Mouse (Mus musculus): ENCODE data around the gene Top1. TPM values are rescaled to one million over a fixed set of nuclear protein-coding genes. Genes with fewer than 3 reads are reported as not detected.

Top1 gene
- total RNA-seq, 2 experiments from 2014 or later: 75.2 to 78.7 TPM

- DNase-seq (ENCODE audit: low spot score in 2 of 2): no peak
Measured at GRCm38 (mm10) chr2:160771325-160772276, 125.9 kb downstream of the Top1 start.

Small RNA genes lying within 50 kb of the gene (microRNA-seq; reads per million reads assigned to microRNA genes)
- 0 reads per million in 2 experiments for gene Gm23968

Other genes with a start within 250 kb of the Top1 start
- gene Plcg1, start 85.4 kb downstream of the Top1 start, total RNA-seq (2021): 100 to 1,000 TPM; 109 to 113 TPM
- 10 to 100 TPM; 64.4 to 70.2 TPM for gene Zhx3, start 227.1 kb downstream of the Top1 start, total RNA-seq (2021)
- gene Lpin3, start 234.8 kb downstream of the Top1 start, total RNA-seq (2021): under 1 TPM; 0.53 to 0.87 TPM